Mouse (Mus musculus) testis, adult 2 months (tissue): ENCODE results near the gene Anxa2. TPM values are rescaled to one million over a fixed set of nuclear protein-coding genes. Genes with fewer than 3 reads are reported as not detected.
A peak's percentile ranks its signal among the peaks of the same experiment; 100 is the strongest.

Experiments used
- H3K27ac ChIP-seq: fragments of 200-500 bp; 2 replicates; pipeline ENCODE4 v1.5.1; 2012; ENCODE audit warnings: low read depth, low read length; ENCODE audit not compliant: control insufficient read depth, insufficient read depth
- H3K27me3 ChIP-seq: fragments of 200-500 bp; 2 replicates; pipeline ENCODE4 v1.6.1; 2012; ENCODE audit warnings: mild to moderate bottlenecking, low read length, moderate library complexity; ENCODE audit not compliant: control insufficient read depth, insufficient read depth
- H3K36me3 ChIP-seq: fragments of 200-500 bp; 2 replicates; pipeline ENCODE4 v1.6.1; 2012; ENCODE audit warnings: mild to moderate bottlenecking, low read length; ENCODE audit not compliant: control insufficient read depth, insufficient read depth
- H3K4me1 ChIP-seq: fragments of 200-500 bp; 2 replicates; pipeline ENCODE4 v1.6.1; 2012; ENCODE audit warnings: low read length; ENCODE audit not compliant: control insufficient read depth, insufficient read depth
- H3K4me3 ChIP-seq: fragments of 200-500 bp; 2 replicates; pipeline ENCODE4 v1.5.1; 2012; ENCODE audit warnings: low read depth, mild to moderate bottlenecking, low read length, moderate library complexity, mixed read lengths; ENCODE audit not compliant: control insufficient read depth
- CTCF ChIP-seq: fragments of 200-500 bp; IDR thresholded peaks from 2 replicates; pipeline ENCODE4 v1.5.1; 2012; ENCODE audit warnings: low read depth, mild to moderate bottlenecking, inconsistent platforms, low read length, moderate library complexity; ENCODE audit not compliant: control insufficient read depth, insufficient read depth, insufficient replicate concordance
- POLR2A ChIP-seq: fragments of 200-500 bp; IDR thresholded peaks from 2 replicates; pipeline ENCODE4 v1.6.1; 2012; ENCODE audit warnings: low read depth, mild to moderate bottlenecking, inconsistent platforms, low read length, moderate library complexity; ENCODE audit not compliant: control insufficient read depth
- polyA plus RNA-seq: library from polyadenylated mRNA; depleted of rRNA; stranded (reverse); fragments of >200 nt; gene quantifications from 2 replicates; pipeline ENCODE4 v1.2.3, GENCODE M21; 2012

Gene Anxa2
- polyA plus RNA-seq, 1 experiment: 73.6 TPM

DNA sequence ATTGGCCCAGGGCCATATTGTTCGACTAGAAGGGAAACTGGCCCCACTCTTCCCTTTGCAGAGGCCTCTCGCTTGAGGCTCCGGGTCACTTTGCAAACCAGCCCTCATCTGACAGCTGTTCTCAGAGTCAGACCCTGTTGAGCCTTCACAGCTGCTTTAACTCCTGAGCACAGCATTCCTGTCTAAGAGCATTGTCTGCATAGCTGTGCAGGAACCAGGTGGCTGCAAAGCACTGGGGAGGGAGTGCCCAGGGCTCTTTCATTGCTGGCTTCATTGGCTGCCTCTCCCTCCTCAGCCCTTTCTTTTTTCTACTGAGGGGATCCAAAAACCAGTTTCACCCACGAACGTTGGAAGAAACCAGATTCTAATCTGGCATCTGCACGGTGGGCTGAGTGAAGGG, 17.5 kb downstream of the Anxa2 start:
- H3K27me3 ChIP-seq: no peaks in the 10 kb centered on the region
- no peak overlapping the region for H3K27ac ChIP-seq
- TF ChIP-seq POLR2A (no peak), CTCF (no peak)
- H3K4me1 ChIP-seq: peaks cover 7% of the 10 kb centered on the region
- no peaks in the 10 kb centered on the region for H3K36me3 ChIP-seq
- no peak overlapping the region for H3K4me3 ChIP-seq

DNA sequence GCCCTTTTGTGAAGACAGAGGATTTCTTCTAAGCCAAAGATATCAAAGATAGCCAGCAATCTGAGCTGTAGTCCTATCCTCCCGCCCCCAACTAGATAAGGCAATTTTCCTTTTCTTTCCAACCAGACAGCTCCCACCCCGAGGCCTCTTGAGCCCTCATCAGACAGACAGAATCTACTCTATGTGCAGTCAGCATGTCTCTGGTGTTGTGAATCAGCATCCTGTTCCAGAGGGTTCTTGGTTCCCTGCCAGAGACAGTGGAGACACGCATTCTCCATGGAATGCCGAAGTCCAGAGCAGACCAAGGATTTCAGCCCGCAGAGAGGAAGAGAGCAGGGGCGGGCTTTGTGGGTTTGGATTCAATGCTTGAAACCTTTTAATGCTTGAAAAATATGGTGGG, 19.3 kb downstream of the Anxa2 start:
- peak overlapping the region; percentile 46 for H3K27ac ChIP-seq
- H3K36me3 ChIP-seq: no peaks in the 10 kb centered on the region

DNA sequence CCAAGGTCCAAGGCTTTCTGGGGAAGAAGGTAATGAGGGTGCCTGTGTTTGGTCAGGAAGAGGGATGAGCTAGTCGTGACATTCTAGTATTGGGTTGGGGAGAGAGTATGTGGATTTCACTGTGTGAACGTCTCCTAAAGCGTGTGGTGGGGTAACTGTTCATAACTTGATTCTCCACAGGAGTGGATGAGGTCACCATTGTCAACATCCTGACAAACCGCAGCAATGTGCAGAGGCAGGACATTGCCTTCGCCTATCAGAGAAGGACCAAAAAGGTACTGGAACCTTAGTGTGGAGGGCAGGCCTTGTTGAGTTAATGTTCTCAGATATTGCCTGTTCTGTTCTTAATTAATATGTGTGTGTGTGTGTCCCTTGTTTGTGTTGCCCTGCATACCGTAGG, 22.5 kb downstream of the Anxa2 start:
- Histone ChIP-seq H3K27ac (no peak overlapping the region), H3K27me3 (no peaks in the 10 kb centered on the region), H3K4me3 (no peak overlapping the region), H3K4me1 (peaks cover 3% of the 10 kb centered on the region), H3K36me3 (no peaks in the 10 kb centered on the region)
- TF ChIP-seq CTCF (no peak), POLR2A (no peak)

More for the DNA sequence above, 19.3 kb downstream of the Anxa2 start:
- H3K27me3 ChIP-seq: no peaks in the 10 kb centered on the region
- H3K4me1 ChIP-seq: peaks cover 5% of the 10 kb centered on the region
- TF ChIP-seq POLR2A (no peak), CTCF (no peak)
- H3K4me3 ChIP-seq: no peak overlapping the region

DNA sequence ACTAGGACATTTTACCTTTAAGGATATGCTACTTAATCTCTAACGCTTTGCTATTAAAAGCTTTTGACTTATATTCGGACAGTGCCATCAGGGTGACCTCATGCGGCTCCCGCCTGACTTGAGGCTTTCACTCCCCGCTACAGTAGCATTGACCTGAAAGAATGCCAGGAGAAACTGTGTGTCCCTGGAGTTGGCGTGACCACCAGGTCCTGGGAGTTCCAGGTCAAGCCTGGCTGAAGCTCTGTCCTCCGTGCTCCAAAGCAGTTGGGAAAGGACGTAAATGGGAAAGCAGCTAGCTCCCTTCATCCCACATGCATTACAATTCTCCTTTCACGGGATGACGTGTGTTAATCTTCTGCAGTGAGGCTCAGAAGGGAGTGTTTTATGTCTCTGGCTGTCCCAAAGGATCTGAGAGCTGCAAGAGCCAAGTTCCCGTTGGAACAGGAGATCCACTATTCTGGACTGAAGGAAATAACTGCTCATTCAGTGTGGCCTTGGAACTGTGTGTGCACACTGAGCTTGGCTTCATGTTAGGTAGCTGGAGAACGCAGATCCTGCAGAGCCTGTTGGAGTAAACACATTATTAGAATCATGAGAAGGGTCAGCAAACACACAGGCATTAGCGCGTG, 23.9 kb downstream of the Anxa2 start:
- Histone ChIP-seq H3K4me3 (no peak overlapping the region), H3K4me1 (peaks cover under 1% of the 10 kb centered on the region), H3K27me3 (no peaks in the 10 kb centered on the region), H3K36me3 (no peaks in the 10 kb centered on the region), H3K27ac (peak overlapping the region; percentile 74)
- TF ChIP-seq CTCF (no peak), POLR2A (no peak)

DNA sequence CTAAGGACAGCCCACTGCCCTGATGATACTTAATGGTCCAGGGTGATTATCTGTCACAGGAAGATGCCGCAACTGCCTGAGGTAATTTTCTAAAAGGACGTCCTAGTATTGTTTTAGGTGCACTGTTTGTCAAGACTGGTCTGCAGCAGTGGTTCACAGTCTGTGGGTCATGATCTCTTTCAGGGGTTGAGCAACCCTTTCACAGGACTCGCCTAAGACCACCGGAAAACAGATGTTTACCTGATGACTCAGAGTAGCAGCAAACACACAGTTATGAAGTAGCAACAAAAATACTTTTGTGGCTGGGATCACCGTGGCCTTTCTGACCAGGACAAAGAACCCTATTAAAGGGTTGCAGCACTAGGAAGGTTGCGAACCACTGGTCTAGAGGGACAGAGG, 24.4 kb downstream of the Anxa2 start:
- no peaks in the 10 kb centered on the region for H3K27me3 ChIP-seq
- TF ChIP-seq CTCF (no peak), POLR2A (no peak)
- no peaks in the 10 kb centered on the region for H3K36me3 ChIP-seq
- no peaks in the 10 kb centered on the region; the same call in 1 of the 2 replicates for H3K4me1 ChIP-seq
- H3K4me3 ChIP-seq: no peak overlapping the region
- peak overlapping the region; percentile 65 for H3K27ac ChIP-seq

DNA sequence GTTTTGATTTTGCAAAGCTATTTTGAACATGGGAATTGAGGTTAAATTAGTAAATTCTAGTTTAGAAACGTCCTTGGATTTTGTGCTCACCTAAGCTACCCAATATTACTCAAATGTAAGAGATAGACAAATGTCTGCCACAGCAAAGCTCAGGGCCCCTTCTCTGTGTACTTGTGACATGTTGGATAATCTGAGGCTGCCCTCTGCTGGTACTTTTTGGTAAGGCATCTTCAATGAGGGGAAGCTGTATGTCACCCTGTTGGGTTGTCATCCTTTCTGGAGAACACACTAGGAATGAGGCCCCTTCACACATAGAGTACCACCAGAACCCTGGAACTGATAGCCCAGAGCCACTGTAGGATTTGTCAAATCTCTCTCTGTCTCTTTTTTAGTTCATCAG, 26.9 kb downstream of the Anxa2 start:
- Histone ChIP-seq H3K36me3 (no peaks in the 10 kb centered on the region), H3K4me1 (no peaks in the 10 kb centered on the region; the same call in 1 of the 2 replicates), H3K27me3 (no peaks in the 10 kb centered on the region), H3K27ac (no peak overlapping the region), H3K4me3 (no peak overlapping the region)
- TF ChIP-seq POLR2A (no peak), CTCF (peak; percentile 9; the same call in 1 of the 2 replicates)

DNA sequence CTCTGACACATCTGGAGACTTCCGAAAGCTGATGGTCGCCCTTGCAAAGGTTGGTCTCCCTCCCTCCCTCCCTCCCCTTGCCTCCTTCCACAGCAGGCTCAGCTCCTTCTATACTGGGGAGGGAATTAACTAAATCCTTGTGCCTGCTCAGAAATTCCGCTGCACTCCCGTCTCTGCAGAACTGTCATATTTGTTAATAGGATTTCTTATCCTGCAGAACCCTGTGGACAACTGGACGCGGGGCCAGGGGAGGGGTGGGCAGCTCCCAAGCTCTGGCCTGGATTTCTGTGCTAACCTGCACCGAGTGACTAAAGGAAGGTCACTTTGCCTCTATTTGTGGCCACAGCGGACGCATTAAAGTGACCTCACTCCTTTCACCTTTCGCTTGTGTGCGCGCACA, 30.4 kb downstream of the Anxa2 start:
- no peak overlapping the region for H3K4me3 ChIP-seq
- H3K36me3 ChIP-seq: no peaks in the 10 kb centered on the region
- TF ChIP-seq CTCF (no peak), POLR2A (no peak)
- no peaks in the 10 kb centered on the region for H3K4me1 ChIP-seq
- no peaks in the 10 kb centered on the region for H3K27me3 ChIP-seq
- H3K27ac ChIP-seq: no peak overlapping the region
